Mouse (Mus musculus) heart, embryonic 11.5 days (tissue): Measurements from ENCODE around the gene Atp6v0e. TPM values are rescaled to one million over a fixed set of nuclear protein-coding genes. Genes with fewer than 3 reads are reported as not detected.

Experiments
- ATAC-seq: fragments of 200-750 bp; cut with Nextera tagmentation; replicated peaks from 2 replicates; pipeline ENCODE4 v1.8.0; 2017; ENCODE audit warnings: moderate library complexity; ENCODE audit not compliant: insufficient number of reproducible peaks, low FRiP score, low TSS enrichment
- H3K27ac ChIP-seq: fragments of 300-500 bp; sonication (generic); 2 replicates; pipeline ENCODE4 v1.5.1; 2014; ENCODE audit warnings: mild to moderate bottlenecking, low read depth, low read length
- H3K27me3 ChIP-seq: fragments of 300-500 bp; sonication (generic); 2 replicates; pipeline ENCODE4 v1.6.1; 2014; ENCODE audit warnings: mild to moderate bottlenecking, low read length, mixed read lengths; ENCODE audit not compliant: control insufficient read depth, insufficient read depth
- H3K36me3 ChIP-seq: fragments of 300-500 bp; sonication (generic); 2 replicates; pipeline ENCODE4 v1.6.1; 2014; ENCODE audit warnings: mild to moderate bottlenecking, low read length, moderate library complexity, mixed read lengths; ENCODE audit not compliant: control insufficient read depth, insufficient read depth
- H3K4me1 ChIP-seq: fragments of 300-500 bp; sonication (generic); 2 replicates; pipeline ENCODE4 v1.6.1; 2014; ENCODE audit warnings: low read length; ENCODE audit not compliant: control insufficient read depth, insufficient read depth
- H3K4me2 ChIP-seq: fragments of 300-500 bp; sonication (generic); 2 replicates; pipeline ENCODE4 v1.6.1; 2014; ENCODE audit warnings: mild to moderate bottlenecking, moderate library complexity
- H3K4me3 ChIP-seq: fragments of 300-500 bp; sonication (generic); 2 replicates; pipeline ENCODE4 v1.5.1; 2014; ENCODE audit warnings: low read depth, low read length
- H3K9ac ChIP-seq: fragments of 300-500 bp; sonication (generic); 2 replicates; pipeline ENCODE4 v1.6.1; 2014; ENCODE audit warnings: mild to moderate bottlenecking, low read depth, low read length, moderate library complexity
- H3K9me3 ChIP-seq: fragments of 300-500 bp; sonication (generic); replicated peaks from 2 replicates; pipeline ENCODE4 v1.6.1; 2016; ENCODE audit warnings: low read length; ENCODE audit not compliant: control insufficient read depth
- WGBS: fragments of 180-500 bp; shearing (Covaris S2); extraction: QIAGEN DNeasy Blood & Tissue Kit; methylation state at CpG from one replicate; pipeline ENCODE4 v1.1.7; 2014; ENCODE audit not compliant: insufficient replicate concordance; 5-methylcytosine and 5-hydroxymethylcytosine counted together
- polyA plus RNA-seq: library from polyadenylated mRNA; unstranded; fragments of >200 nt; fragmentation: Nextera tagmentation; extraction: Ambion mirVana; gene quantifications from 2 replicates; pipeline ENCODE4 v1.2.1, GENCODE M21; 2014

Atp6v0e gene
- polyA plus RNA-seq, 1 experiment from 2014 or later, result 189 TPM

DNA sequence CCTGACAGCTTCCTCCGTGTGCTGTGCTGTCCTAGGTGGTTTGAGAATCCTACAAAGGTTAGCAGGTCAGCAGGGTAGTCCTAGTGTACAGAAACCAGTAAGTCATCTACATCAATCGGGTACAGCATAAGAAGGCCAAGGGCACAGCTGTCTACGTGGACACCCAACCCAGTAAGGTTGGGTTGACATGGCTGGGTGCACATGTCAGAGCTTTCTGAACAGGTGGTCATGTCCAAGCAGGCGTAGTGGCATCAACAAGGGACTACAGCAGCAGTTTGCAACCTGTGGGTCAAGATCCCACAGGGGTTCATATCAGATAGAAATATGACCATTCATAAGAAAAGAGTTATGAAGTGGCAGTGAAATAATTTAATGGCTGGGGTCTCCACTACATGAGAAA lies 2.6 kb downstream of the Atp6v0e start:
- Histone ChIP-seq H3K4me3 (no peak overlapping the region), H3K27me3 (no peaks in the 10 kb centered on the region), H3K9ac (no peak overlapping the region), H3K4me2 (no peak overlapping the region), H3K27ac (no peak overlapping the region), H3K9me3 (no peaks in the 10 kb centered on the region), H3K36me3 (no peaks in the 10 kb centered on the region), H3K4me1 (peaks cover 8% of the 10 kb centered on the region)
- 74% methylated on average over 4 of the region's 4 CpGs for WGBS
- ATAC-seq, result no peak

- no peak overlapping the region for H3K4me2 ChIP-seq
- ATAC-seq, result no peak
- no peak overlapping the region for H3K9ac ChIP-seq
- WGBS, result 42% methylated on average over 4 of the region's 4 CpGs
- H3K27me3 ChIP-seq, result no peaks in the 10 kb centered on the region
- H3K36me3 ChIP-seq, result no peaks in the 10 kb centered on the region
- no peak overlapping the region for H3K4me3 ChIP-seq
- no peaks in the 10 kb centered on the region for H3K4me1 ChIP-seq
- no peak overlapping the region for H3K27ac ChIP-seq
- H3K9me3 ChIP-seq, result no peaks in the 10 kb centered on the region
These were observed 8.2 kb downstream of the Atp6v0e start for GRCm38 (mm10) chr17:26671268-26671667.

DNA sequence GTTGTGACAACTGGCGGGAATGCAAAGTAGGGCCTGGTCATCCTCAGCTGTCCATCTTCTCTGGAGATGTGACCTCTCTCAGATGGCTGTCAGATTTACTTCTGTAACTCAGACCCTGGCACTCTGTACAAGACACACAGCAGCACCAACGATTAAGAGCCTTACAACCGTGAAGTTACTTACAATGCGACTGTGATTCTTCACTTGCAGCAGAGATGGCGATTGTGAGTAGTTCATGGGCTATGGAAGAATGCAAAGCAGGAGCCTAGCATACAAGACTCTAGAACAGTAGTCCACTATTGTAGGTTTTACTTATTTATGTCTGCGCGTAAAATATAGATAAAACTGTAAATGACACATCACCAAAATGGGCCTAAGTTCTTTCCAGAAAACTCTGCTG lies 12.8 kb downstream of the Atp6v0e start:
- H3K4me1 ChIP-seq, result peaks cover 15% of the 10 kb centered on the region
- H3K9me3 ChIP-seq, result no peaks in the 10 kb centered on the region
- H3K9ac ChIP-seq, result no peak overlapping the region
- H3K4me2 ChIP-seq, result peak overlapping the region; percentile 84
- peak overlapping the region; percentile 81 for H3K4me3 ChIP-seq
- no peak for ATAC-seq
- 21% methylated on average over 7 of the region's 7 CpGs for WGBS
- no peaks in the 10 kb centered on the region for H3K36me3 ChIP-seq
- no peaks in the 10 kb centered on the region for H3K27me3 ChIP-seq
- no peak overlapping the region for H3K27ac ChIP-seq

DNA sequence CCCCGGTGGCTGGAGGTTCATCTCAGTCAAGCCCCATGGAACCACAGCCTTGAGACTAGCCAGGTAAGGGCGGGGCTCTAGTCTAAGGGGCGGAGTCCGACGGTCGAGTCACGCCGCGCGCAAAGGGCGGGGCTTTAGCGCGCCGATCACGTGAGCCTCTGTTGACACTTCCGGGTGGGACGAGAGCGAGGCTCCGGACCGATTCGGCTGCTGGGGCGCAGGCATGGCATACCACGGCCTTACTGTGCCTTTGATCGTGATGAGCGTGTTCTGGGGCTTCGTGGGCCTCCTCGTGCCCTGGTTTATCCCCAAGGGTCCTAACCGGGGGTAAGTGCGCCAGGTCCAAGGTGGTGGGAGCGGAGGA lies 13.2 kb downstream of the Atp6v0e start:
- no peaks in the 10 kb centered on the region for H3K27me3 ChIP-seq
- H3K4me2 ChIP-seq, result peak overlapping the region; percentile 84
- peak overlapping the region; percentile 81 for H3K4me3 ChIP-seq
- ATAC-seq, result peak; percentile 91
- H3K27ac ChIP-seq, result peak overlapping the region; percentile 86
- H3K9me3 ChIP-seq, result no peaks in the 10 kb centered on the region
- H3K36me3 ChIP-seq, result no peaks in the 10 kb centered on the region; the same call in 1 of the 2 replicates
- peaks cover 15% of the 10 kb centered on the region for H3K4me1 ChIP-seq
- H3K9ac ChIP-seq, result peak overlapping the region; percentile 86
- under 1% methylated on average over 30 of the region's 30 CpGs for WGBS

GRCm38 (mm10) chr17:26676616-26677376 lies 13.8 kb downstream of the Atp6v0e start:
- peak; percentile 87 for ATAC-seq
- Histone ChIP-seq H3K9ac (peak overlapping the region; percentile 86), H3K36me3 (no peaks in the 10 kb centered on the region; the same call in 1 of the 2 replicates), H3K4me1 (peaks cover 15% of the 10 kb centered on the region), H3K27me3 (no peaks in the 10 kb centered on the region), H3K27ac (peak overlapping the region; percentile 86), H3K4me2 (peak overlapping the region; percentile 84), H3K9me3 (no peaks in the 10 kb centered on the region), H3K4me3 (peak overlapping the region; percentile 81)
- 2% methylated on average over 26 of the region's 26 CpGs for whole genome bisulfite sequencing

- H3K36me3 ChIP-seq, result no peaks in the 10 kb centered on the region; the same call in 1 of the 2 replicates
- peaks cover 15% of the 10 kb centered on the region for H3K4me1 ChIP-seq
- no peak for ATAC-seq
- WGBS, result 82% methylated on average over 7 of the region's 7 CpGs
- no peak overlapping the region for H3K9ac ChIP-seq
- no peak overlapping the region for H3K27ac ChIP-seq
- H3K4me3 ChIP-seq, result 0 out of 2 replicates have a peak overlapping the region, but pooled peaks have one; percentile 81
- no peaks in the 10 kb centered on the region for H3K27me3 ChIP-seq
- peak overlapping the region; percentile 84 for H3K4me2 ChIP-seq
- H3K9me3 ChIP-seq, result no peaks in the 10 kb centered on the region
These were observed 14.9 kb downstream of the Atp6v0e start for GRCm38 (mm10) chr17:26677711-26678637.

DNA sequence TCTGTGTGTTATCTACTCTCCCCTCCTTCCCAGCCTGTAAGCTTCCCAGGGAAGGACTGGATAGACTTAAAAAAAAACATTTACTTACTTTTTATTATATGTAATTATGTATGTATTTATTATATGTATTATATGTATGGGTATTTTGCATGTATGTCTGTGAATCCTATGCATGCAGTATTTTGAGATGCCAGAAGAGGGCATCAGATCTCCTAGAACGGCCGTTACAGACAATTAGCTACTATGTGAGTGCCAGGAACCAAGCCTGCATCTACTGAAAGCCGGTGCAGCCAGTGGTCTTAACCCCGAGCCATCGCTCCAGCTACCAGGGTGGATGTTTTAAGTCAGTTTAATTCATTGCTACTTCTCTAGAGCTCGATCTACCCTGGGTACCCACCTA lies 18.2 kb downstream of the Atp6v0e start:
- no peak for ATAC-seq
- no peak overlapping the region for H3K4me2 ChIP-seq
- no peaks in the 10 kb centered on the region for H3K27me3 ChIP-seq
- no peak overlapping the region for H3K9ac ChIP-seq
- H3K36me3 ChIP-seq, result no peaks in the 10 kb centered on the region; the same call in 1 of the 2 replicates
- no peak overlapping the region for H3K4me3 ChIP-seq
- no peak overlapping the region for H3K27ac ChIP-seq
- peaks cover 15% of the 10 kb centered on the region for H3K4me1 ChIP-seq
- 86% methylated on average over 6 of the region's 6 CpGs for WGBS
- H3K9me3 ChIP-seq, result no peaks in the 10 kb centered on the region

DNA sequence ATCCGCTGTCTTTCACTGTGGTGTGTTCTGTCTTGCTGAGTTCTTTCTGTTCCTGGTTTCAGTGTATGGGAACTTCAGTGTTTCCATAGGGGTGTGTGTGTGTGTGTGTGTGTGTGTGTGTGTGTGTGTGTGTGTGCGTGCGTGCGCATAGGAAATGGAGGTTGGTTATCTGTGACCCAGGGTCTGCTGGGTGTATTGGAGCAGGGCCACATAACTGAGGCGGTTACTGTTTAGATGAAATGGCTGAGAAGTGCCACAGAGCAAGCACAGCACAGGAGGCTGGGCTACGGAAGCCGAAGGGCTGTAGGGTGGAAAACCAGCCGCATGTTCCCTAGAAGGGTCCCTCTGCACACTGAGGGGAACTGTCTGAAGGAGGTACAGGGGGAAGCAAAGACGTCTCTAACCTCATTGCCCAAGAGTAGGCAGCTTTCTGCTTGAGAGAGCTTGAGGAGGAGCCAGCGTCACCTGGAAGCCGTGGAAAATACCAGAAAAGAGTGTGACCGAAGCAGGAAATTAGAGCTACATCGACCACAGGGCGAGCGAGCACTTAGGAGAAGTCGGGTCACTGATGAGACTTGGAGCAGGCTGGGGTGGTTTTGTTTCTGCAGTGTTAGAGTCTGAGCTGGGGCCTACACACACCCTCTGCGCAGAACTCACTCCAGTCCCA lies 23.4 kb downstream of the Atp6v0e start:
- 83% methylated on average over 17 of the region's 17 CpGs for WGBS
- H3K27me3 ChIP-seq, result no peaks in the 10 kb centered on the region
- no peak overlapping the region for H3K4me3 ChIP-seq
- peaks cover 15% of the 10 kb centered on the region for H3K4me1 ChIP-seq
- no peak overlapping the region for H3K9ac ChIP-seq
- no peak for ATAC-seq
- no peaks in the 10 kb centered on the region for H3K9me3 ChIP-seq
- H3K4me2 ChIP-seq, result no peak overlapping the region
- H3K27ac ChIP-seq, result no peak overlapping the region
- no peaks in the 10 kb centered on the region for H3K36me3 ChIP-seq
